Mouse (Mus musculus): ENCODE measurements around the gene Pnpla7. TPM values are rescaled to one million over a fixed set of nuclear protein-coding genes. Genes with fewer than 3 reads are reported as not detected.
"Not testable (repeated sequence)": the region's sequence is repeated elsewhere in the genome, so short reads cannot be mapped to it uniquely, and the experiment has no call there.

The Pnpla7 gene
- 10 to 100 TPM; 22.0 to 22.2 TPM for total RNA-seq (2021)
- long read RNA-seq, experiment 1, full-length matches to known transcripts, result 13 of 44 reads
- long read RNA-seq, experiment 1, partial matches to known transcripts, result 9 of 44 reads
- long read RNA-seq, experiment 1, other reads (novel, unspliced or antisense), result 22 of 44 reads
- long read RNA-seq, experiment 2, full-length matches to known transcripts, result 8 of 42 reads
- long read RNA-seq, experiment 2, partial matches to known transcripts, result 6 of 42 reads
- long read RNA-seq, experiment 2, other reads (novel, unspliced or antisense), result 28 of 42 reads

DNA sequence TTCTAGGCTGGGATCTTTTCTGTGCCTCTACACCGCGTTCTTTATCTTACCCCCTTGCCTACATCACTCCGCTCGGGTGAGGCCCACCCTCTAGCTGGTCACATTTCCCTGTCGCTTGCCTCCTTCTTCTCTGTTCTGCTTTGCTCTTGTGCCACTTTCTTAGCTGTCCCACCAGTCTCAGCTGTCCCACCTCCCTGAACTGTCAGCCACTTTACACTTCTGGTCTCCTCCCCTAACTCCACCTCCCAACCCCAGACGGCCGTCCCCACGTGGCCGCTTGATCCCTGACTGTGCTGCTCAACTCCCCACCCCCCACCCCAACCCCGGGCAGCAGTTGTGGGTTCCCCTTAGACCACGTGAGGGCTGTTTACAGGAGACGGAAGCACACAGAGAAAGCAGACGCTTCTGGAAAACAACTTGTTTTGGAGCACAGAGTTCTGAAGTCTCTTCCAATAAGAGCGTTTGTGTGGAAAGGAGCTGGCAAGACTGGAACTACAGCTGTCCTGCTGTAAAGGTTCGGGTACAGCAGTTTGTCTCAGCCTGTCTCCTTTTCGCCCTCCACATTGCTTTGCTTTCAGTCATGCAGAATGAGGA, at the start of gene Pnpla7:
Gene Pnpla7 (plus strand): TSS at position 330 of the 594 bp plus-strand sequence.
- intact Hi-C loops (cut with DNase I), result loop anchor here (5.0 kb wide), 1 partner anchor 76 kb away; the partner anchor contains the start of gene Nsmf
- Histone ChIP-seq H3K4me3 (peak within 1 kb of the TSS; percentile 58), H3K27ac (peak within 1 kb of the TSS; percentile 86)
- TF ChIP-seq CTCF (IDR thresholded peaks at IDR 0.05), result no peak
- DNase-seq (ENCODE audit: extremely low spot score in 1 of 2, low spot score in 2 of 2), result peak; percentile 60 to 68

DNA sequence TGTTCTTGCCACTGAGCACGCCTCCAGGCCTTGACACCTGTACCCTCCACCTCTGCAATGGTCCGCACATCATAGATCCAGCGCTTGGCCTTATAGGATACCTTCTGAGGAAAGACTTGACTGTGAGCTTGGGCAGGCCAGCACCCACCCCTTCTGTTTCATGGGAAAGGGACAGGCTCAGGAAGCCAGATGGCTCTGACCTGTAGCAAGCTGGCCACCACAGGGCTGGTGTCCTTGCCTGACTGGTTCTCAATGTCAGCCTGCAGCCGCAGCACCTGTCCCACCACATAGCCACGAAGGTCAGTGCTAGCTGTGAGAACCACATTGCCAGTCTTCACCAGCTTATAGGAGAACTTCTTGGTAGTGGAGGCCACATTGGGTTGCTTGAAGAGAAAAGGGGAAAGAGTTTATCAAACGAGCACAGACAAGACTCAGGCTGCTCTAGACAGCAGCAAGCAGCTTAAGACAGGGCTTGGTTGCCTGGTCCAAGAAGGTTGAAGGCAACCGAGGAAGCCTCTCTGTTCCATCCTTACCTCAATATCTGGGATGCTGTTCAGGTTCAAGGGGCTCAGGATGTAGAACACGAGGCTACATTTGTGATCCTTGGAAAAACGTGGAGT, 49.4 kb upstream of the Pnpla7 start:
- TF ChIP-seq CTCF (IDR thresholded peaks at IDR 0.05), result no peak
- intact Hi-C loops (cut with DNase I), result no loop called here
- H3K27ac ChIP-seq, result no peak overlapping the region
- no peak overlapping the region for H3K4me3 ChIP-seq
- DNase-seq (ENCODE audit: extremely low spot score in 1 of 2, low spot score in 2 of 2), result no peak

DNA sequence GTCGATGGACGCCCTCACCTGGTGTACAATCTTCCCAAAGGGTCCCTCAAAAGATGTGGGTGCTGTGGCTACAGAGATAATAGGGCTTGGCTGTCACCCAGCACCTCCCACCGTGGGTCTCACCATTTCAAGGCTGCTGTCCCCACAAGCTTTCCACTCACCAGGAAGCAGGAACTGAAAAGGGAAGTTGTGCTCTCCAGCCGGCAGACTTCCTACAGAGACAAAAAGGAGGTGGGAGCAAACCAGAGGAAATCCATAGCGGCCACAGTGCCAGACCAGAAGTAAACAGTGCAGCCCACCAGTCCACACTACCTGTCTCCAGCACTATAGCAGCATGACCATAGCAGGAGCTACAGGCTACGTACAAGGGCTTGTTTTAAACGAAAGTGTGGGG, 48.9 kb upstream of the Pnpla7 start:
- Histone ChIP-seq H3K27ac (no peak overlapping the region), H3K4me3 (no peak overlapping the region)
- no peak for DNase-seq (ENCODE audit: extremely low spot score in 1 of 2, low spot score in 2 of 2)
- intact Hi-C loops (cut with DNase I), result no loop called here
- TF ChIP-seq CTCF (IDR thresholded peaks at IDR 0.05), result no peak

DNA sequence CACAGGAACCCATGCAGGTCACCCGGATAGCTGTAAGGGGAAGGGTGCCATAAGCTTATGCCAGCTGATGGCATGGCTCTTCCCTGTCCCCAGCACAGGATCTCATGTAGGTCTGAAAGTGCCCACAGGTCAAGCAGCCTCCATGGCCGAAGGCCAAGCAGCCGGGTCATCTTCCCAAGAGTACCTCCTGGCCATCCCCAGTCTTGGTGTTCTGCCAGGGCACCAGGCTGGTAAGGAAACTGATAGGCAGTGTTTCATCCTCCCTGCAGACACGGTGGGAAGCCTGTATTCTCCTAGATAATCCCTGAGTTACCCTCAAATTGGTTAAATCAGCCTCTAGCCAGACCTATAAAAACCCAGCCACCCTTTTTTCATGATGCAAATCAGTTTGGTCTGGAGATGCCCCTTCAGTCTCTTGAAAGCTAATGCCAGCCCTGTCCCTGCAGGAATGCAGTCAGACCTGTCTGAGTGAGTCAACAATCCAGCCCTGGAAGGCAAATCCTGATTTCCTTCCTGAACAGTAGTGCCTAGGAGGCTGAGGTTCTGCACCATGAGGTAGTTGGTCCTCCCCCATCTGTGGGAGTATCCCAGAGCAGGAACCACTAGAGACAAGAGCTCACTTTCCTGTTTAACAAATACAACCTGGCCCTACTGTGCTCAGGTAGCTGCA, 47.9 kb upstream of the Pnpla7 start:
- DNase-seq (ENCODE audit: extremely low spot score in 1 of 2, low spot score in 2 of 2), result no peak
- no peak overlapping the region for H3K4me3 ChIP-seq
- TF ChIP-seq CTCF (IDR thresholded peaks at IDR 0.05), result no peak
- no peak overlapping the region for H3K27ac ChIP-seq
- intact Hi-C loops (cut with DNase I), result no loop called here

DNA sequence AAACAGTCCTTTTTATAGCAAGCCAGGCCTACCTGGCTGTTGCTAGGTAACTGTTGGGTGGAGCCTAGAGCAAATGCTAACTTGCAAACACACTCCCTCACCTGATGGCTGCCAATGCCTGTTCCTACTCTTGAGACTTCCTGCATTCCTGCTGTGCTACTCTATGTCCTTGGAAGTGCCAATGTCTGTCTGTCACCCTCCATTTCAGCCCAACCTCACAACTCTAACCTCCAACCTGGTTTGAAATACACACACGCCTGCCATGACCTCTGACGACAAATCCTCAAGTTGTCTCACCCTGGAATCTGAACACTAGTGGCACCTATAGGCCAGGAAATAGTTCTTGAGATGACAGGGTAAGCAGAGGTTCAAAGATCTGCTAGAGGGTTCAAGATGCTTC, 46.7 kb upstream of the Pnpla7 start:
- Histone ChIP-seq H3K4me3 (no peak overlapping the region), H3K27ac (no peak overlapping the region)
- intact Hi-C loops (cut with DNase I), result no loop called here
- no peak for DNase-seq (ENCODE audit: extremely low spot score in 1 of 2, low spot score in 2 of 2)
- no peak for TF ChIP-seq CTCF (IDR thresholded peaks at IDR 0.05)

DNA sequence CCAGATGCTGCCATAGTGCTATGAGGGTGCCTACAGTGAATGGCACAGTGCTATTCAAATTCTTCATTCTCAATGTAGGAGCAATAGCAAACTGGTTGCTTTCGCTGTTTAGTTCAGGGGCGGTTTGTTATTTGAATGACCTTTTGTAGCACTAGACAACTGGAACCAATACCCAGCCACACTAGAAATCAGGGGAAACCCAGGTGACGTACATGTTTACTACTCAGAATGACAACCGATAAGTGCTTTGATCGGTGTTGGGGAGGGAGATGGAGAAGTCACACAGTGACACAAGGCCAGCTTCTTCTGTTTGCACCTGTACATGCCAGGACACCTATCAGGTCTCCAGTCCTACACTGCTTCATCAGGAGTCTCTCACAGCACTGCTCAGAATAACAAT, 46.2 kb upstream of the Pnpla7 start:
- Histone ChIP-seq H3K4me3 (no peak overlapping the region), H3K27ac (no peak overlapping the region)
- no peak for TF ChIP-seq CTCF (IDR thresholded peaks at IDR 0.05)
- intact Hi-C loops (cut with DNase I), result no loop called here
- DNase-seq (ENCODE audit: extremely low spot score in 1 of 2, low spot score in 2 of 2), result no peak

DNA sequence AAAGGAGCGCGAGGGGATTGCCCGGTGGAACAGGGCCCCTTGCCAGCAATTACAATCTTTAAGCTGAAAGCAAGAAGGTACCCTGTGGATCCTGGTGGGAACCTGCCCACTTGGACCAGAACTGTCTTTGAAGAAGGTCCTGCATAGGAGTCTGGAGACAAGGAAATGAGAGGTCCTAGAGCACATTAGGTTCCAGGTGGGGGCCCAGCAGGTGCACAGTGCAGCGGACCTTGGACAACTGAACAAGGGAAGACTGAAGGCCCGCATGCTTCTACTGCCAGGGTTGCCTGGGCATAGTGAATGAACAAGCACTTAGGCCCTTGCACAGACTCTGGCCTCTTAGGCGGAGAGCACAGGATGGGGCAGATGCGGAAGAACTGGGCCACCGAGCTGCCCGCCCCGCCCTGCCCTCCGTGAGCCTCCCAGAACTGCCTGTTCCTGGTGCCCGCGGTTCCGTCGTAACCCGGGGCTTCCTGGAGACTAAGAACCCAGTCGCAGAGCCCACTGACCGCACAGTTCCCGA, 41.3 kb upstream of the Pnpla7 start:
- intact Hi-C loops (cut with DNase I), result no loop called here
- Histone ChIP-seq H3K27ac (peak overlapping the region; percentile 78), H3K4me3 (peak overlapping the region; percentile 64)
- no peak for DNase-seq (ENCODE audit: extremely low spot score in 1 of 2, low spot score in 2 of 2)
- no peak for TF ChIP-seq CTCF (IDR thresholded peaks at IDR 0.05)

DNA sequence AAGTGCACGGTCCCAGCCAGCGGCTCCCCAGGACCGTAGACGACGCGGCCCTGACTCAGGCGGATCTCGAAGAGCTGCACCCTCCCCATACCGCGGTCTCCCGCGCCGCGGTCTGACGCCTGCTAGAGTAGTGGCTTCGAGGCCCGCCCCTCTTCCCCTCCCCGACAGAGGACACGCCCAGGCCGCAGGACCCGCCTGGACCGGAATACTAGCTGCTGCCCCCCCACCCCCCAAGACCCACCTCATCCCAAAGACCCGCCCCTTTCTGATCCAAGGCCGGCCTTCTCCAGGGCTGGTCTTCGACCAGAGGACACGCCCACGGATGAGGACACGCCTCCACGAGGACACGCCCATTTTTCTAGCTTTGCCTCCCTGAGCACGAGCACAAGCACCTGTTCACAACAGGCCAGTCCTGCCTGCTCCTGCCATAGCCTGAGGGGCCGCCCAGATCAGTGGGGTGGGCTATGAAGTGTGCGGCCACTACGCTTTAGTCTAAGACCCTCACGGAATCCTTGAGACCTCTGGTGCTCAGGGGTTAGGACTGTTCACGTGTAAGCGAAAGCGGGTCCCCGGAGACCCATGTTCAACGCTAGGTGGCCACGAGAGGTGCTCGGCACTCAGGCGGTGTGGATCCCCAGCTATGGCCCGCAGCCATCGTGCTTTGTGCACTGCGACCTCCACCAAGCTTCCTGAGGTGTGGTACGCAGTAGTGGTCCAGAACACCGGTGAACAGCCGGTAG, 40.6 kb upstream of the Pnpla7 start, which contains the start of gene Arrdc1:
Gene Arrdc1 (minus strand): TSS at position 196 of the 740 bp plus-strand sequence.
- peak; percentile 47 for TF ChIP-seq CTCF (IDR thresholded peaks at IDR 0.05)
- intact Hi-C loops (cut with DNase I), result no loop called here
- DNase-seq (ENCODE audit: extremely low spot score in 1 of 2, low spot score in 2 of 2), result peak; percentile 72 to 81
- peak within 1 kb of the TSS; percentile 78 for H3K27ac ChIP-seq
- peak within 1 kb of the TSS; percentile 64 for H3K4me3 ChIP-seq

DNA sequence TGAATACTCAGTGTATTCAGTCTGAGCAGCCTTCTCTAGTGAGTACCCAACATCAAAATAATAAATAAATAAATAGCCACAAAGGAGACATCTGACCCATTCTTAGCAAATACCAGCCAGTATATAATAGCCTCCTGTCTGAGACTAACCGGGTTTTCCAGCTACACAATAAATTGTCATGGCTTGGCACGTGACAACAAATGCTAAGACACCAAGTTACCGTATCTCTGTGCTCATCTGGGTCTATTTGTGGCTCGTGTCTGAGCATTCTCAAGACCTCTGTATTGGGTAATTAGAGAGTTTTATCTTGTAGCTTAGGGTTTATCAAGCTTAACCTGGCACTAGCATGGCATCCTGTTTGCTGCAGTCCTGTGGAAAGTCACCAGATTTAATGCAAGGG, 33.7 kb upstream of the Pnpla7 start:
- no peak overlapping the region for H3K27ac ChIP-seq
- no peak overlapping the region for H3K4me3 ChIP-seq
- TF ChIP-seq CTCF (IDR thresholded peaks at IDR 0.05), result no peak
- DNase-seq (ENCODE audit: extremely low spot score in 1 of 2, low spot score in 2 of 2), result no peak
- intact Hi-C loops (cut with DNase I), result no loop called here

DNA sequence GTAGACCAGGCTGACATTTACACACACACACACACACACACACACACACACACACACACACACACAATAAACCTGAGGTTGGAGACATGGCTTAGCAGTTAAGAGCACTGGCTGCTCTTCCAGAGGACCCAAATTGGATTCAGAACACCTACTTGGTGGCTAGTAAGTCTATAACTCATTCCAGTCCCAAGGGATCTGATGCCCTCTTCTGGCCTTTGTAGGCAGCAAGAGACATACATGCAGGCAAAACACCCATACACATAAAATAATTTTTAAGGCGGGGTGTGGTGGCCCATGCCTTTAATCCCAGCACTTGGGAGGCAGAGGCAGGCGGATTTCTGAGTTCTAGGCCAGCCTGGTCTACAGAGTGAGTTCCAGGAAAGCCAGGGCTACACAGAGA, 31.5 kb upstream of the Pnpla7 start:
- H3K4me3 ChIP-seq; intact Hi-C loops (cut with DNase I); DNase-seq (ENCODE audit: extremely low spot score in 1 of 2, low spot score in 2 of 2); H3K27ac ChIP-seq: not testable (repeated sequence)
- peak; percentile 37 for TF ChIP-seq CTCF (IDR thresholded peaks at IDR 0.05)

All from left cerebral cortex, adult 2 months (tissue).